Mouse (Mus musculus) forebrain, embryonic 13.5 days (tissue): ENCODE measurements around the gene Lrmda. TPM values are rescaled to one million over a fixed set of nuclear protein-coding genes. Genes with fewer than 3 reads are reported as not detected.

Experiments
- ATAC-seq: fragments of 200-750 bp; cut with Nextera tagmentation; 2 replicates; pipeline ENCODE4 v1.8.0; 2017
- H3K27ac ChIP-seq: fragments of 300-500 bp; sonication (generic); 2 replicates; pipeline ENCODE4 v1.5.1; 2015; ENCODE audit warnings: inconsistent platforms, mild to moderate bottlenecking, moderate library complexity
- H3K27me3 ChIP-seq: fragments of 300-500 bp; sonication (generic); 2 replicates; pipeline ENCODE4 v1.6.1; 2015; ENCODE audit warnings: mild to moderate bottlenecking, inconsistent platforms
- H3K36me3 ChIP-seq: fragments of 300-500 bp; sonication (generic); 2 replicates; pipeline ENCODE4 v1.6.1; 2015; ENCODE audit warnings: mild to moderate bottlenecking, inconsistent platforms; ENCODE audit not compliant: poor library complexity, severe bottlenecking
- H3K4me1 ChIP-seq: fragments of 300-500 bp; sonication (generic); 2 replicates; pipeline ENCODE4 v1.6.1; 2015; ENCODE audit warnings: inconsistent platforms
- H3K4me2 ChIP-seq: fragments of 300-500 bp; sonication (generic); 2 replicates; pipeline ENCODE4 v1.6.1; 2015; ENCODE audit warnings: inconsistent platforms, mild to moderate bottlenecking, moderate library complexity
- H3K4me3 ChIP-seq: fragments of 300-500 bp; sonication (generic); 2 replicates; pipeline ENCODE4 v1.5.1; 2015; ENCODE audit warnings: mild to moderate bottlenecking, inconsistent platforms
- H3K9ac ChIP-seq: fragments of 300-500 bp; sonication (generic); 2 replicates; pipeline ENCODE4 v1.6.1; 2015; ENCODE audit warnings: mild to moderate bottlenecking, inconsistent platforms
- H3K9me3 ChIP-seq: fragments of 300-500 bp; sonication (generic); replicated peaks from 2 replicates; pipeline ENCODE4 v1.6.1; 2016; ENCODE audit warnings: inconsistent platforms
- WGBS: fragments of 180-500 bp; shearing (Covaris S2); methylation state at CpG from one replicate; pipeline ENCODE4 v1.1.7; 2015; 5-methylcytosine and 5-hydroxymethylcytosine counted together
- polyA plus RNA-seq: library from polyadenylated mRNA; unstranded; fragments of >200 nt; fragmentation: Nextera tagmentation; extraction: Ambion mirVana; gene quantifications from 2 replicates; pipeline ENCODE4 v1.2.1, GENCODE M21; 2015

The Lrmda gene
- polyA plus RNA-seq, 1 experiment from 2014 or later, result not detected

- peak; percentile 85 for ATAC-seq
- Histone ChIP-seq H3K9ac (no peak overlapping the region), H3K36me3 (no peaks in the 10 kb centered on the region), H3K27me3 (0 out of 2 replicates have a peak, but pooled peaks cover 4% of the 10 kb centered on the region), H3K4me1 (peaks cover 33% of the 10 kb centered on the region), H3K9me3 (no peaks in the 10 kb centered on the region), H3K27ac (peak overlapping the region; percentile 31; the same call in 1 of the 2 replicates), H3K4me2 (no peak overlapping the region), H3K4me3 (no peak overlapping the region)
- 13% methylated on average over 5 of the region's 5 CpGs for WGBS
Observed at GRCm38 (mm10) chr14:22649411-22649911, 629.9 kb downstream of the Lrmda start.

- Histone ChIP-seq H3K9me3 (no peaks in the 10 kb centered on the region), H3K4me1 (peaks cover 33% of the 10 kb centered on the region), H3K4me2 (no peak overlapping the region), H3K9ac (no peak overlapping the region), H3K4me3 (no peak overlapping the region), H3K27ac (no peak overlapping the region), H3K36me3 (no peaks in the 10 kb centered on the region), H3K27me3 (0 out of 2 replicates have a peak, but pooled peaks cover 4% of the 10 kb centered on the region)
- 65% methylated on average over 17 of the region's 17 CpGs for WGBS
- ATAC-seq, result peak; percentile 36; the same call in 1 of the 2 replicates
Observed at GRCm38 (mm10) chr14:22649985-22650984, 630.8 kb downstream of the Lrmda start.

GRCm38 (mm10) chr14:22651131-22651952, 631.8 kb downstream of the Lrmda start:
- Histone ChIP-seq H3K9ac (no peak overlapping the region), H3K27me3 (0 out of 2 replicates have a peak, but pooled peaks cover 4% of the 10 kb centered on the region), H3K4me1 (peaks cover 36% of the 10 kb centered on the region), H3K4me2 (no peak overlapping the region), H3K4me3 (no peak overlapping the region), H3K9me3 (no peaks in the 10 kb centered on the region), H3K27ac (no peak overlapping the region), H3K36me3 (no peaks in the 10 kb centered on the region)
- no peak for ATAC-seq
- 65% methylated on average over 14 of the region's 14 CpGs for WGBS

- 75% methylated on average over 3 of the region's 3 CpGs for WGBS
- no peaks in the 10 kb centered on the region for H3K36me3 ChIP-seq
- H3K27me3 ChIP-seq, result peaks cover 16% of the 10 kb centered on the region
- no peaks in the 10 kb centered on the region for H3K9me3 ChIP-seq
- H3K4me2 ChIP-seq, result no peak overlapping the region
- no peak overlapping the region for H3K9ac ChIP-seq
- no peak for ATAC-seq
- H3K27ac ChIP-seq, result no peak overlapping the region
- no peaks in the 10 kb centered on the region for H3K4me1 ChIP-seq
- H3K4me3 ChIP-seq, result no peak overlapping the region
Observed at GRCm38 (mm10) chr14:22662496-22662895, 643.0 kb downstream of the Lrmda start.

- Histone ChIP-seq H3K9ac (no peak overlapping the region), H3K4me1 (no peaks in the 10 kb centered on the region), H3K27me3 (peaks cover 10% of the 10 kb centered on the region; the same call in 1 of the 2 replicates), H3K4me2 (no peak overlapping the region), H3K9me3 (no peaks in the 10 kb centered on the region), H3K4me3 (no peak overlapping the region), H3K27ac (no peak overlapping the region), H3K36me3 (no peaks in the 10 kb centered on the region)
- ATAC-seq, result no peak
- 83% methylated on average over 3 of the region's 3 CpGs for WGBS
Observed at GRCm38 (mm10) chr14:22666437-22666836, 646.9 kb downstream of the Lrmda start.

GRCm38 (mm10) chr14:22668302-22668701, 648.8 kb downstream of the Lrmda start:
- no peak overlapping the region for H3K4me3 ChIP-seq
- peaks cover 24% of the 10 kb centered on the region for H3K27me3 ChIP-seq
- no peak overlapping the region for H3K4me2 ChIP-seq
- ATAC-seq, result no peak
- no peaks in the 10 kb centered on the region for H3K9me3 ChIP-seq
- no peak overlapping the region for H3K27ac ChIP-seq
- 80% methylated on average over 8 of the region's 8 CpGs for WGBS
- no peaks in the 10 kb centered on the region for H3K36me3 ChIP-seq
- H3K9ac ChIP-seq, result no peak overlapping the region
- H3K4me1 ChIP-seq, result no peaks in the 10 kb centered on the region

GRCm38 (mm10) chr14:22668711-22669110, 649.2 kb downstream of the Lrmda start:
- Histone ChIP-seq H3K27ac (no peak overlapping the region), H3K4me3 (no peak overlapping the region), H3K4me1 (no peaks in the 10 kb centered on the region), H3K27me3 (peaks cover 23% of the 10 kb centered on the region), H3K9me3 (no peaks in the 10 kb centered on the region), H3K9ac (no peak overlapping the region), H3K4me2 (no peak overlapping the region), H3K36me3 (no peaks in the 10 kb centered on the region)
- WGBS, result 87% methylated on average over 6 of the region's 6 CpGs
- ATAC-seq, result no peak

GRCm38 (mm10) chr14:22673581-22673980, 654.1 kb downstream of the Lrmda start:
- WGBS, result 36% methylated on average over 5 of the region's 5 CpGs
- Histone ChIP-seq H3K36me3 (no peaks in the 10 kb centered on the region), H3K27ac (no peak overlapping the region), H3K4me3 (no peak overlapping the region), H3K4me1 (0 out of 2 replicates have a peak, but pooled peaks cover 12% of the 10 kb centered on the region), H3K9ac (no peak overlapping the region), H3K9me3 (no peaks in the 10 kb centered on the region), H3K27me3 (peaks cover 45% of the 10 kb centered on the region), H3K4me2 (no peak overlapping the region)
- ATAC-seq, result no peak

GRCm38 (mm10) chr14:22679008-22679704, 659.6 kb downstream of the Lrmda start:
- Histone ChIP-seq H3K36me3 (no peaks in the 10 kb centered on the region), H3K4me3 (no peak overlapping the region), H3K4me2 (peak overlapping the region; percentile 13; the same call in 1 of the 2 replicates), H3K4me1 (peaks cover 36% of the 10 kb centered on the region), H3K9ac (no peak overlapping the region), H3K27ac (peak overlapping the region; percentile 67), H3K9me3 (no peaks in the 10 kb centered on the region), H3K27me3 (peaks cover 44% of the 10 kb centered on the region)
- 29% methylated on average over 5 of the region's 5 CpGs for WGBS
- ATAC-seq, result peak; percentile 63

GRCm38 (mm10) chr14:22679705-22680643, 660.5 kb downstream of the Lrmda start:
- H3K9me3 ChIP-seq, result no peaks in the 10 kb centered on the region
- H3K4me1 ChIP-seq, result peaks cover 36% of the 10 kb centered on the region
- no peaks in the 10 kb centered on the region for H3K36me3 ChIP-seq
- peaks cover 47% of the 10 kb centered on the region for H3K27me3 ChIP-seq
- H3K4me3 ChIP-seq, result no peak overlapping the region
- 13% methylated on average over 9 of the region's 9 CpGs for WGBS
- H3K4me2 ChIP-seq, result peak overlapping the region; percentile 13
- H3K9ac ChIP-seq, result no peak overlapping the region
- peak overlapping the region; percentile 67 for H3K27ac ChIP-seq
- peak; percentile 81 for ATAC-seq
